Mouse (Mus musculus) regulatory T cell (primary cell): ENCODE measurements at regions not wholly inside any gene's neighbourhood (a gene's known extent, or its start where the extent isn't known, plus 50 kb on each side); places are given as distances from the start of the nearest gene placed in this dataset.

ENCODE experiments used
- in situ Hi-C: fragments of 300-600 bp; cut with MboI, MseI; formaldehyde crosslinking; loops from one replicate; pipeline ENCODE4 v1.15.1; 2025; ENCODE audit warnings: high pct_unique_total_duplicates

DNA sequence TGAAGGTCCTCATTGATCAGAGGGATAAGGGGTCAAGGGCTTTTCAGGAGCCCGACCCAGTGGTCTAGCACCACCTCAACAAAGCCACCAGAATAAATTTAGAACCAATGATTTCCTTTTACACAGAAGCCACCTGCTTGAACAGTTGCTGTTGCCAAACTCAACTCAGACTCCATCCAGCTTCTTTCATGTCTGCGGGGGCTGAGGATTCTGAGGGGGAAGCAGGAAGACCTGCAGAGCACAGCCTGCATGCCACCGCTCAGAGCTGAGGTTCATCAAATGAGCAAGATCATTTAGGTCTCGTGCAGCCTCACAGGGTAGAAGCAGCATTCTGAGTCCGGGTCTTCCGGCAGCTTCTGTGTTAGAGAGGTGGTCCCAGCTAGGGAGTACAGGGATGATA is 231.6 kb upstream of the Kazn start:
- in situ Hi-C loops: no loop called here

GRCm38 (mm10) chr4:142467920-142468319 is 228.7 kb upstream of the Kazn start:
- in situ Hi-C loops: no loop called here

- in situ Hi-C loops: no loop called here
Observed at GRCm38 (mm10) chr4:142465226-142465625, 226.0 kb upstream of the Kazn start.

GRCm38 (mm10) chr4:142464066-142464465 is 224.9 kb upstream of the Kazn start:
- in situ Hi-C loops: no loop called here

- in situ Hi-C loops: no loop called here
Observed at GRCm38 (mm10) chr4:142460468-142461086, 221.4 kb upstream of the Kazn start.

GRCm38 (mm10) chr4:142452614-142453013 is 213.4 kb upstream of the Kazn start:
- in situ Hi-C loops: no loop called here

- in situ Hi-C loops: no loop called here
Observed at GRCm38 (mm10) chr4:142450884-142451283, 211.7 kb upstream of the Kazn start.

DNA sequence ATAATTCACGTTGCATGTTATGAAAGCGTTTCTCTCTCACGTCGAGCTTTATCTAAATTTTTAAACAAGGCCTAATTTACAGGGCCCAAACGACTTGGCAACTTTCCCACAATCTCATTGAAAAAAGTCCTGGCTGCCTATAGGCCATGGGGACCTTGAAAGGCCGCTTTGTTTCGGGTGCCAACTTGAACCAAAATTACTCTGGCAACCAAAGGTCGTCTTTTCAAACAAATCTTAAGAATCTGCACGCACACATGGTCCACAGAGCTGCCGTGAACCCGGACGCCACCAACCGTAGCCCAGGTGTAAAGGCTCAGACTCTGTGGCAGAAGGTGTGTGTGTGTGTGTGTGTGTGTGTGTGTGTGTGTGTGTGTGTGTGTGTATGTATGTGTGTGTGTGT is 210.5 kb upstream of the Kazn start:
- in situ Hi-C loops: no loop called here

DNA sequence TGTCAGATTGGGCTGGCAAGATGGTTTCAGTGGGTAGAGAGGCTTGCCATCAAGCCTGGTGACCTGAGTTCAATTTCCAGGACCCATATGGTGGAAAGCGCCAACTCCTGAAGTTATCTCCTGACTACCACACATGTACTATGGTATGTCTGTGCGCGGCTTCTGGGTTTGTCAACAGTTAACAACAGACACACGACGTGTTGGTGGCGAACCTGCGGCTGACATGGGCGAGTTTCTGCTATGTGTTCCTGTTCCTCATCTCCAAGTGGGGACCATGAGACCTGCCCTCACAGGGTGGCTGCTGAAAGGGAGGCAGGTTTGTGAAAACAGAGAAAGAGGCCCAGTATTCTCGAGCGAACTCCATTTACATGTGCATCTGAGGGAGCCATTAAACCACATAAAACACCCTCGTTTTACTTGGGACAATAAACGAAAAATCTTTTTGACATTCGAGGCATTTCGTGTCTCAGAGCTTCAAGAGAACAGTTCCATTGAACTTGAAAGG is 210.0 kb upstream of the Kazn start:
- in situ Hi-C loops: no loop called here

- in situ Hi-C loops: no loop called here
Observed at GRCm38 (mm10) chr4:142447529-142447928, 208.3 kb upstream of the Kazn start.

DNA sequence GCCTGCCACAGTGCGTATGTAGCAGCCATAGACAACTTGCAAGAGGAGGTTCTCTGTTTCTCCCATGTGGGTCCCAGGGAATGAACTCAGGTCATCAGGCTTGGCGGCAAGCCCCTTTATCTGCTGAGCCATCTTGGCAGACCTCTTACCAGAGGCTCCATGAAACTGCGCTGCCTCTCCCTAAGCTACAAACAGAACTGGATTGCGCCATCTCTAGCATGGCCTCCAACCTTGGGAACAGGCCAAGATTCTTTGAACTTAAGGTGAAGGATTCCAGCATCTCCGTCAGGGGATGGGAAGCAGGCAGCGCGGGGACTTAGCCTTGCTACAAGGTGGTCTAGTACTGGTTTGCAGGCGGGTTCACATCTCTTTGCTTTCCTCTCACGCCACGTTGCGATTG is 201.8 kb upstream of the Kazn start:
- in situ Hi-C loops: no loop called here

GRCm38 (mm10) chr4:142439450-142440183 is 200.4 kb upstream of the Kazn start:
- in situ Hi-C loops: no loop called here

- in situ Hi-C loops: no loop called here
Observed at GRCm38 (mm10) chr4:142424596-142424995, 185.4 kb upstream of the Kazn start.

- in situ Hi-C loops: no loop called here
Observed at GRCm38 (mm10) chr4:142420427-142420826, 181.2 kb upstream of the Kazn start.

DNA sequence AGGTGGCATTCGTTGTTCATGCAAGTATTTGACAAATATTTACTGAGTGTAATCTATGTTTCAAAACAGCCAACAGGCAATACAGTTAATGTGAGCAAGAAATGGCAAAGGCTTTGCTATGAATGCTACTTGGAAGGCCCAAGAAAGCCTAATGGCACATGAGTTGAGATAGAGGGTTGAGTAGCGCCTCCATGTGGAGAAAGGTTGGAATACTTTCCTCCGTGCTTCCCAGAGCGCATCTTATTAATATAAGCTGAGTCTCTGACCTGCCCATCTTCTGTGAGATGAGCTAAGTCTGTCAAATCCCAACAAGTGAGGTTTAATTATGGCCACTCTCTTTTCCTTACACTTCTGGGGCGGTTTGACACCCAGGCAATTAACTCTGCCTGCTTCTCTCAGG is 175.7 kb upstream of the Kazn start:
- in situ Hi-C loops: no loop called here

DNA sequence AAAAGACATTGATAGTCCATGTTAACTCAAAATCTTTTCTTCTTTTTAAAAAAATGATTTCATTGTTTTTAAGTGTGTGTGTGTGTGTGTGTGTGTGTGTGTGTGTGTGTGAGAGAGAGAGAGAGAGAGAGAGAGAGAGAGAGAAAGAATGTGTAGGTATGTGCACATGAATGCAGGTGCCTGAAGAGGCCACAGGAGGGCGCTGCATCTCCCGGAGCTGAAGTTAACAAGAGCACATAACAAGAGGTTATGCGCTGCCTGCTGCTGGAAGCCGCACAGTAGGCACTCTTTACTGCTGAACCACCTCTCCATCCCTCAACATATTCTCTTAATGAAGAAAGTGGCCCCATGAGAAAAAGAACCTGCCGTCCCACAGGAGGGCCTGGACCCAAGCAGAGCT is 172.6 kb upstream of the Kazn start:
- in situ Hi-C loops: no loop called here

DNA sequence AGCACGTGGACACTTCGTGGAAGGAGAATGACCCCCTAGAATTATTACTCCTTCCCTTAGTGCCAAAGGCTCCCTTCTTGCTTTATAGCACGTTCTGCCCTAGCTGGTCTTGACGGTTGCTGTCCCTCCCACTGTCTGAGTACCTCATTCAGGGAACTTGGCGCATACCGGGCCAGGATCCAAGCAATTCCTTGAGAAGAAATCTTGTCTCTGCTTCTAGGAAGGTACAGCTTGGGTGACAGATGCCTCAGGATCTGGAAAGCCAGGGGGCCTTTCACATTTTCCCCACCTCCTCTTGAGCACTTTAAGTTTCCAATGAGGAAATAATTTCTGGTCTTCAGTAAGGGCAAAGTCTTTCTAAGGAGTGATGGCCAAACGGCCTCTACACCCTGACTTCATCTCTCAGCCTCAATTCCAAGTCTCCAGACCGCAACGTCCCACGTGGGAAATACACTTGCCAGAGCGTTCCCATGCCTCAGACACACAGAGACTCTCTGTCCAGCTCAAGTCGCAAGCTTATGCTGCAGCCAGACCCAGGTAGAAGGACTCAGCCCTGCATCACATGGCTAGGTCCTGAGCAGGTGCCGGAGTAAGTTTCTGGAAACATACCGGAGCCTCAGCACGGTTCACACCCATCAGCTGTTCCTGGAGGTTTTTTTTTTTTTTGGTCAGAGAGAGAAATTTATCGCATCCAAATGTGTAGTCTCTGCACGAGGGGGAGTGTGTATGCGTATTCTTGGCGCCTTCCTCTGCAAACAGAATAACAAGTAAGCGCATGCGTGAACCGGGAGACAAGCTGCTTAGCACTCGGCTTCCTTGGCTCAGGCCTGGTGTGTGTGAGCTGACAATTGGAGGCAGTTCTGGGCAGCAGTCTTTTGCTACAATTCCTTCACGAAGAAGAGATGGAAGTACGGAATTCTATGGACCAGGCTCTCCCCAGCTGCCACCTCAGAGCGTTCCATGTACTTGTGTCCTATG is 171.7 kb upstream of the Kazn start:
- in situ Hi-C loops: no loop called here

GRCm38 (mm10) chr4:142397858-142398257 is 158.7 kb upstream of the Kazn start:
- in situ Hi-C loops: no loop called here

GRCm38 (mm10) chr4:142392924-142393323 is 153.7 kb upstream of the Kazn start:
- in situ Hi-C loops: no loop called here

GRCm38 (mm10) chr4:142390531-142391195 is 151.5 kb upstream of the Kazn start:
- in situ Hi-C loops: no loop called here

- in situ Hi-C loops: no loop called here
Observed at GRCm38 (mm10) chr4:142388476-142388875, 149.3 kb upstream of the Kazn start.

DNA sequence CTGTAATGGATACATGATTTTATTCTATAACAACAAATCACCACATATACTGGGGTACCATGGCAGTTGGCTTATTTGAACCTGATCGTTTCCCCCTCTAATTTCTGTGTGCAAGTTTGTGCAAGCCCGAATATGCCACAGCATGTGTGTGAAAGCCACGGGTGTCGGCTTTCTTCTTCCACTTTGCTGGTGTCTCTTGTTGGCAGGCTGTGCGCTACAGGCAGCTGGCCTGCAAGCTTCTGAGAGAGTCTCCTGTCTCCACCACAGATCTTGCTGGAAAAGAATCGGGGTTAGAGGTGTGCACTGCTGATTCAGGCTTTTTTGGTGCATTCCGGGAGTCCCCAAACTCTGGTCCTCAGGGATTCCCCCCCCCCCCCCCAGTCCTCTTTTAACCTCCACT is 142.0 kb upstream of the Kazn start:
- in situ Hi-C loops: no loop called here
